Mouse (Mus musculus): Measurements from ENCODE around the gene Nfam1.

Nfam1 gene

GRCm38 (mm10) chr15:82958253-82958701 lies 74.8 kb downstream of the Nfam1 start:
- DNase-seq, result peak; percentile 61

- no peak for DNase-seq
Measured at GRCm38 (mm10) chr15:82956721-82957120, 76.4 kb downstream of the Nfam1 start.

GRCm38 (mm10) chr15:82956310-82956709 lies 76.8 kb downstream of the Nfam1 start:
- DNase-seq, result no peak

GRCm38 (mm10) chr15:82955286-82955685 lies 77.8 kb downstream of the Nfam1 start:
- DNase-seq, result no peak

GRCm38 (mm10) chr15:82954034-82954433 lies 79.1 kb downstream of the Nfam1 start:
- DNase-seq, result no peak

GRCm38 (mm10) chr15:82953096-82953495 lies 80.0 kb downstream of the Nfam1 start:
- DNase-seq, result no peak

- no peak for DNase-seq
Measured at GRCm38 (mm10) chr15:82952292-82952705, 80.8 kb downstream of the Nfam1 start.

- no peak for DNase-seq
Measured at GRCm38 (mm10) chr15:82950246-82950645, 82.9 kb downstream of the Nfam1 start.

- DNase-seq, result no peak
Measured at GRCm38 (mm10) chr15:82947431-82947830, 85.7 kb downstream of the Nfam1 start.

GRCm38 (mm10) chr15:82944479-82945195 lies 88.5 kb downstream of the Nfam1 start:
- no peak for DNase-seq

All from layer of hippocampus, adult 9-11 months (tissue).